Mouse (Mus musculus) cortical plate, adult 2 months (tissue): ENCODE measurements around the gene Tmem164. TPM values are rescaled to one million over a fixed set of nuclear protein-coding genes. Genes with fewer than 3 reads are reported as not detected.

Experiments
- H3K27ac ChIP-seq: fragments of 200-500 bp; 2 replicates; pipeline ENCODE4 v1.5.1; 2012; ENCODE audit warnings: low read length, control low read depth, inconsistent platforms; ENCODE audit not compliant: insufficient read depth
- H3K4me1 ChIP-seq: fragments of 200-500 bp; 2 replicates; pipeline ENCODE4 v1.6.1; 2011; ENCODE audit warnings: low read length; ENCODE audit not compliant: control insufficient read depth, insufficient read depth
- H3K4me3 ChIP-seq: fragments of 200-500 bp; 2 replicates; pipeline ENCODE4 v1.5.1; 2011; ENCODE audit warnings: mild to moderate bottlenecking, low read length, control low read depth; ENCODE audit not compliant: insufficient read depth
- CTCF ChIP-seq: fragments of 200-500 bp; IDR thresholded peaks from 2 replicates; pipeline ENCODE4 v1.5.1; 2011; ENCODE audit warnings: mild to moderate bottlenecking, control low read depth, low read length; ENCODE audit not compliant: insufficient read depth; ENCODE audit errors: extremely low read depth
- POLR2A ChIP-seq: fragments of 200-500 bp; IDR thresholded peaks from 2 replicates; pipeline ENCODE4 v1.6.1; 2011; ENCODE audit warnings: mild to moderate bottlenecking, low read length, control low read depth; ENCODE audit not compliant: insufficient read depth; ENCODE audit errors: extremely low read depth
- polyA plus RNA-seq: library from polyadenylated mRNA; depleted of rRNA; stranded (reverse); fragments of >200 nt; gene quantifications from 2 replicates; pipeline ENCODE4 v1.2.3, GENCODE M21; 2012

The Tmem164 gene
- polyA plus RNA-seq, 1 experiment, result 17.0 TPM

DNA sequence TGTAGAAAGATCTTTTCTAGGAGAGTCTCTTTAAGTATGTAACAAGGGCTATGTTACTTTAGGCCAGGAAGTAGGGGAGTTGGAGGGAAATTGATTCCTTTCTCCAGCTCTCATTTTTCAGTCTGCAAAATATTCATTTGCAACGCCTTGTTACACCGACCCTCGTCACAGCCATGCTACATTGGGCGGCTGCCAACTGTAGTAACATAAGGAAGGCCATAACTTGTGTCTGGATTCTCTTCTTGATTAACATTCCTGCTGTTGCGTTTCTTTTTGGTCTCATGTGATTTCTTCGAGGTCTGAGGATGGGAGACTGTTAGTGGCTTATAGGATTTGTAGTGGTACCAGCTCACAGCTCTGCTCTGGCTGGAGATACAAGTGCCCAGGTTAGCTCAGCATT is 4.5 kb downstream of the Tmem164 start:
- Histone ChIP-seq H3K4me1 (0 out of 2 replicates have a peak, but pooled peaks cover 2% of the 10 kb centered on the region), H3K4me3 (no peak overlapping the region), H3K27ac (no peak overlapping the region)
- TF ChIP-seq CTCF (no peak), POLR2A (no peak)

DNA sequence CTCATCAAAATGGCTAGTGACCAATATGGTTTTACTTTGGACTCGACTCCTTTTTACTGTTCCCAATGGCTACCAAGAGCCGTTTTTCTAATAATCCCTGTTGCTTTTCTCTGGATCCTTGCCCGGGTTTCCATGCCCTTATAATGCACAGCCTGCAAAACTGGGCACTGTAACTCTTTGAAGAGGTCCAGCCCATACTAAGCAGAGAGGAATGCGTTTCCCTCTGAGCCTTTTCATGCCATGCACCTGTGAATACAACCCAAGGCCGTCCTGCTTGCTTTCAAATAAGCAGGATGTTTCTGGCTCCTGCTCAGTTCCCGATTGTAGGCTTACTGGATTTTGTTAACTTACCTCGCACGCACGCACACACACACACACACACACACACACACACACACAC is 7.3 kb downstream of the Tmem164 start:
- H3K27ac ChIP-seq, result no peak overlapping the region
- no peak overlapping the region for H3K4me3 ChIP-seq
- TF ChIP-seq POLR2A (no peak), CTCF (no peak)
- H3K4me1 ChIP-seq, result no peaks in the 10 kb centered on the region

DNA sequence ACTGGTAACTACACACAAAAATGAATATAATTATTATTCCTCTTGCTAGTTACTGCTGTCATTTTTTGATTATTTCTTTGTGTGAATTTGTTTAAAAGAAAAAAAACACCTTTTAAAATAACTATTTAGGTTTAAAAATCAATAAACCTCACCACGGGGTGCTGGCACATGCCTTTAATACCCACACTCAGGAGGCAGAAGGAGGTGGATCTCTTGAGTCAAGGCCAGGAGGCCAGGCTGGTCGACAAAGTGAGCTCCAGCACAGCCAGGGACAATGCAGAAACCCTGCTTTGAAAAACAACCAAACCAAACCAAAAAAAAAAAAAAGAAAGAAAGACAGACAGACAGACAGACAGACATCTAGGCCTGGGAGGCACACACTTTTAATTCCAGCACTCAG is 12.1 kb downstream of the Tmem164 start:
- no peak overlapping the region for H3K4me3 ChIP-seq
- 0 out of 2 replicates have a peak, but pooled peaks cover 1% of the 10 kb centered on the region for H3K4me1 ChIP-seq
- H3K27ac ChIP-seq, result no peak overlapping the region
- no peak for TF ChIP-seq CTCF
- TF ChIP-seq POLR2A, result no peak

DNA sequence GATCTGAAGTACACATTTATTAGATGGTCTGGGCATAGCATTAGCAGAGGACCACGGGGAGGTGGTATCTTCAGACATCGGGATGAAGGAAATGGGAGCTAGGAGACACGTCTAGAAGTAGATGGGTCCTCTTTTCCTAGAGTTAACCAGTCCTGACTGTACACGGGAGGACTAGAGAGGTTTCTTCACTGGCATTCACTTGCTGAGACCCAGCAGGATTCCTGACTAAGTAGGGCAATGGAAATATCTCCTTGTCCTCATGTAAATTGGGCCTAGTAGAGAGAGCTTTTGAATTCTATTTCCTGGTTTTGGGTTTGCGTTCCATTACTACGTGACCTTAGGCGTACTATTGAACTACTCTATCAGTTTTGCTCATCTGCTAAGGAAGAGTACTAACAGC is 13.1 kb downstream of the Tmem164 start:
- TF ChIP-seq CTCF (no peak), POLR2A (no peak)
- Histone ChIP-seq H3K4me1 (0 out of 2 replicates have a peak, but pooled peaks cover 1% of the 10 kb centered on the region), H3K4me3 (no peak overlapping the region)

DNA sequence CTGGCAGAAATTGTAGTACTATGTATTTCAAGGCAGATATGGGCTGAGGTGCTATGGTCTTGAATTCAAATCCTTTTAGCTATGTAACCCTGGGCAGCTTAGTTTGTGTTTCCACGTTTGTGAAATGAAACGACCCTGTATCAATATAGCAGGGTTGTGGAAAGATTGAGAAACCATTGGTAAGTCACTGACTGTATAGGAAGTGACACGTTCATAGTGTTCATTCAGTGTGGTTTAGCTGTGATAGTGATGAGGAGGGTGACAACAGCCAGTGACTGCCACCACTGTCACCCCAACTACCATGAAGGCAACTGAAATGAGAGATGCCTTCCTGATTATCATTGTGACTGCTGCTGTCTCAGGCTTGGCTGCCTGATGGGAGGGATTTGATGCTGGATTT is 13.7 kb downstream of the Tmem164 start:
- Histone ChIP-seq H3K27ac (no peak overlapping the region), H3K4me3 (no peak overlapping the region), H3K4me1 (0 out of 2 replicates have a peak, but pooled peaks cover 1% of the 10 kb centered on the region)
- TF ChIP-seq CTCF (no peak), POLR2A (no peak)

More for the DNA sequence above, 13.1 kb downstream of the Tmem164 start:
- no peak overlapping the region for H3K27ac ChIP-seq

DNA sequence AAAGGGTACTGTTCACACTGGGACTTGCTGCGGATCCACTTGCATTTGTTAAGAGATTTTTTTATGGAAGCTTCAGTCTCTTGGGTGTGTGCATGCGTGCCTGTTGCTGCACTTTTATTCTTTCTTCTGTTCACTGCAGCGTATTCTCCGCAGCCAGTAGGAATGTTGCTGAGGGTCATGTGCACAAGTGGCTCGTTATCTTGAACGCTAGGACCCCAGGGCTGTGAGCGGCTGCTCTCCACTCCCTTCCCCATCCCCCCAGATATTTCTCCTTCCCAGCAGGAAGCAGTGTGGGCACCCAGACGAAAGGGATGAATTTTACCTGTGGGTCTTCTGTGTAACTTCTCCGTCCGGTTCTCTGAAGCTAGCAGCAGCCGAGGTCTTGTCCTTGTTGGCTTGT is 15.6 kb downstream of the Tmem164 start:
- no peak overlapping the region for H3K27ac ChIP-seq
- TF ChIP-seq POLR2A (no peak), CTCF (no peak)

DNA sequence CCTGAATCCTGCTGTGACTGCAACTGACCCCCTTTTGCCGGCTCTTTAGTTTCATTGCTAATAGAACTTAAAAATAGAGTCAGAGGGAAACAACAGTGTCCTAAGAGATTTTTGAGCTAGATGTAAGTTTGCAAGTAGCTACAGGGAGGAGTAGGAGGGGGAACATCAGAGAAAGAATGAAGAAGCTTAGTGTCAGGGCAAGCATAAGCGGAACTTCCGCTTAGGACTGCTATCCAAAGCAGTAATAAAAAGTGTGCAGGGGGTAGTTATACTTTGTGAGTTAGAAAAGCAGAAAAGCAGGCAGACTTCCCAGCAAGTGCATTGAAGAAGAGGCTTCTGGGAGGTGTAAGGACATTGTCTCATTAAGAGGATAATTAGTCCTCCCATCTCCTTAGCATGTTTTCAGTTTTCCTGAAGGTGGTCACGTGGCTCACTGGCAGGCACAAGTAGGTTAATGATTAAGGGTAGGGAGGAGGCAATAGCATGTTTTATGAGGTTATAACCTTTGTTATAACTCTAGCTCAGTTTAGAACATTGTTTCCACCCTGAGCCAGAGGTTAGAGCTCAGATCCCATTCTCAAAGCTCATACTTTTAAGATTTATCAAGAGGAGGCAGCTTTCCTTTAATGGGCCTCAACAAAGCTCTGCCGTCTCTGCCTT is 16.5 kb downstream of the Tmem164 start:
- Histone ChIP-seq H3K27ac (no peak overlapping the region), H3K4me1 (0 out of 2 replicates have a peak, but pooled peaks cover 1% of the 10 kb centered on the region), H3K4me3 (no peak overlapping the region)
- TF ChIP-seq CTCF (no peak), POLR2A (no peak)

More for the DNA sequence above, 15.6 kb downstream of the Tmem164 start:
- Histone ChIP-seq H3K4me1 (0 out of 2 replicates have a peak, but pooled peaks cover 1% of the 10 kb centered on the region), H3K4me3 (no peak overlapping the region)

DNA sequence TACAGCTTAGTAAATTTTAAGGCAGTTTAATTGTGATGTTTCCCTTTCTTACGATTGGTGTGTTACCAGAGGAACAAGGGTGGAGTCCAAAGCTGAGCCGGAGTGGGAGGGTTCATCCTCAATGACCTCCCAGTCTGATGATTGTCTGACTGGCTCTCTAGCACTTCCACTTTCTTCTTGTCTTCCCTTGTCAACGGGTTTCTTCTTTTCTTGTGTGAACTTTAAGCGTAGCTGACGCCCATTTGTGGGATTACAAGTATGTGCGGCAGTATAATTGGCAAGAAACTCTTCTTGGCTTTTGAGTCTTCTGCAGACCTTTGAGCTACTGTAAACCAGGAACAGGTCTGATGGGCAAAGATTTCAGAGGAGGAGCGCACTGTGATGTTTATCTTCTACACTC is 17.0 kb downstream of the Tmem164 start:
- Histone ChIP-seq H3K4me1 (0 out of 2 replicates have a peak, but pooled peaks cover 1% of the 10 kb centered on the region), H3K4me3 (no peak overlapping the region), H3K27ac (no peak overlapping the region)
- no peak for TF ChIP-seq POLR2A
- no peak for TF ChIP-seq CTCF

DNA sequence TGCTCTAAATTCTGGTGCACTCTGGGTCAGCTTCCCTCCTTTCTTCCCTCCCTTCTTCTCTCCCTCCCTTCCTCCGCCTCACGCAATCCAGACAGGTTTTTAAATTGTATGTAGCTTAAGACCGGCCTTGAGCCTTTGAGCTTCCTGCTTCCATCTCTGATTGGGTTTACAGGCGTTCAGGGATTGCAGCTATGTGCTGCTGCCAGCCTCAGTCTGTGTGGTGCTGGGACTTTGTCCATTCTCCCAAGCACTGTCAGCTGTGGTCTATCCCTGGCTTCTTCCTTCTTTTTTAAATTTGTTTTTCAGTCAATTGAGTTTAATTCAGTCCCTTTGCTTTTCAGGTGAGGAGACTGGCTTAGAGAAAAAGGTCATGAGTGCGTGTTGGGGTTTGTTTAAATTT is 20.9 kb downstream of the Tmem164 start:
- Histone ChIP-seq H3K27ac (no peak overlapping the region), H3K4me1 (no peaks in the 10 kb centered on the region), H3K4me3 (no peak overlapping the region)
- TF ChIP-seq POLR2A (no peak), CTCF (no peak)

DNA sequence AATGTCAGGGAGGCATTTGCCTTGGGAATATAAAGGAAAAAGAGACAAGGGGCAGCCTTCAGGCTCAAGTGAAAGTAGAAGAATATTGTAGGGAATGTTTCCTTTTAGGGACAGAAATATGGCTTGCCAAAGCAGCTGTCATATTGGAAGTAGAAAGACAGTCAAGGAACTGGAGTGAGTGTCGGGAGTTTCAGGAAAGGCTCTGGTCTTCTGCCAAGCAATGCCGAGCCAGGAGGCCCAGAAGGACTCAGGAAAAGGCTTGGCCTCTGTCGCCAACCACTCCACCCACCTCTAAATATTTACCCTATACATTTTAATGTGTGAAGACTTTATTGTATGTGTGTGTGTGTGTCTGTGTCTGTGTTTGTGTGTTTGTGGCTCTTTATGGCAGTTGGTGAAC is 21.4 kb downstream of the Tmem164 start:
- H3K4me3 ChIP-seq, result no peak overlapping the region

DNA sequence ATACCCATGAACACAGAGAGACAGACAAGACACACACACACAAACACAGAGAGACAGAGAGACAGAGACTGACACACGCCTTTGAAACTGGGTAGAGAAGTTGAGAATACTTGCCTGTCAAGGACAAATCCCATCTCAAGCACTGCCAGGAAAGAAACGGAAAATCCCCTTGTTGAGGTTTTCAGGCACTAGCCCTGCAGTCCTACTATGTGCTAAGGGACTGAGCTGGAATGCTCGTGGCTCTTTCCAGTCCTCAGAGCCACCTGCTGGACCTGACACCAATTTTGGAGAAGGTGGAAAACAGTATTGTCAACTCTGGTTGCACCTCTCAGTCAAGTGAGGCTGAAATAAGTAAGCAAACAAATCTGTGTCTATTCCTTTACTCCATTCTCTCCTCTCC is 22.7 kb downstream of the Tmem164 start:
- TF ChIP-seq CTCF (no peak), POLR2A (no peak)
- Histone ChIP-seq H3K4me1 (no peaks in the 10 kb centered on the region), H3K4me3 (no peak overlapping the region), H3K27ac (no peak overlapping the region)

More for the DNA sequence above, 21.4 kb downstream of the Tmem164 start:
- TF ChIP-seq POLR2A (no peak), CTCF (no peak)
- H3K4me1 ChIP-seq, result no peaks in the 10 kb centered on the region
- no peak overlapping the region for H3K27ac ChIP-seq

DNA sequence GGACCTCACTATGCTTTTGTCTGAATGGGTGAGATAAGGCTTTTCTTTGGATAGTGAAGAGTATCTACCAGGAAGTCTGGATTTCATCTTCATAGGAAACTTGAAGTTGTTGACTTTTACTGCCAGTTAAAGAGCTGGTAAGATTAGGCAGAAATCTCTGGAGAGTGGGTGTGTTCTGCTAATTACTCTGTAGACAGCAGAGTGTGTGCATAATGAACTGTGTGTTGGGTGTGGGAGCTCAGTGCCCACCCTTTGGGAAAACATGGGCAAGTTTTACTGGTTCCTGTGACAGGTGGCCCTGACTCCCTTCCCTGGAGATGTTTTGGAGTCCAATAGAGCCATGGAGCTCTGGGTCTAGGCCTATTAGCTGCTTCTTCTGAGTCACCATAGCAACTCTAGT is 27.1 kb downstream of the Tmem164 start:
- TF ChIP-seq CTCF (no peak), POLR2A (no peak)
- no peak overlapping the region for H3K4me3 ChIP-seq
- H3K4me1 ChIP-seq, result no peaks in the 10 kb centered on the region
- H3K27ac ChIP-seq, result no peak overlapping the region
